9 mouse cellular contexts compared by ENCODE assay signal in genomic region chr14:27096779-27097178, GRCm38 (mm10). TPM values are rescaled to one million over a fixed set of nuclear protein-coding genes. Genes with fewer than 3 reads are reported as not detected.
DNase-seq lines count a peak whose midpoint lies in the region; TF ChIP-seq lines count a peak whose summit lies in the region.
"Had no signal": no experiment of that assay in that cellular context is flagged by ENCODE, and none has a peak within 500 bp of the region (broad histone marks: within the 10 kb centered on the region; RNA-seq: fewer than 3 reads in every experiment).

No protein-coding gene starts in this region.

- TF ChIP-seq POLR2A in spleen, adult 2 months (IDR thresholded peaks at IDR 0.05; ENCODE audit: low read depth, low read length) = no peak

- H3K27me3 ChIP-seq in spleen, adult 2 months (ENCODE audit: control insufficient read depth, insufficient read depth, low read length) = no peaks in the 10 kb centered on the region
- H3K27me3 ChIP-seq: neural tube, embryonic 12.5 days had no signal

- WGBS in spleen, adult 2 months = 13% methylated on average over 3 of the region's 3 CpGs

- no peaks in the 10 kb centered on the region for H3K4me1 ChIP-seq in spleen, adult 2 months (ENCODE audit: control insufficient read depth, insufficient read depth, insufficient read length)

- TF ChIP-seq CTCF in spleen, adult 2 months (IDR thresholded peaks at IDR 0.05; ENCODE audit: extremely low read depth, insufficient read depth, insufficient read length, insufficient replicate concordance) = peak; percentile 20; the same call in 1 of the 2 replicates

- no peaks in the 10 kb centered on the region for H3K36me3 ChIP-seq in spleen, adult 2 months (ENCODE audit: control insufficient read depth, insufficient read depth, low read length)

- peak; percentile 18 to 33 for DNase-seq in spleen, adult 2 months (ENCODE audit: low read depth in 1 of 2, low spot score in 2 of 2)
- DNase-seq in spleen, adult 12 weeks (ENCODE audit: low spot score) = no peak
- DNase-seq in c-Kit-positive CD71-positive TER-119-positive erythroid progenitor cells, embryonic 14.5 days (ENCODE audit: low spot score) = peak; percentile 20
- DNase-seq in frontal cortex, adult 2 months (ENCODE audit: extremely low spot score in 1 of 2, low spot score in 1 of 2) = peak; percentile 40 to 87
- peak; percentile 73 for DNase-seq in hindlimb bud, embryonic 11.5 days (ENCODE audit: extremely low spot score, low read depth, low spot score)
- peak; percentile 57 to 78 for DNase-seq in layer of hippocampus, postnatal 36 days
- peak; percentile 56 to 81 for DNase-seq in lung, postnatal 4 days
- DNase-seq in right cerebral cortex, postnatal 10 days (ENCODE audit: low spot score in 2 of 2) = peak; percentile 72 to 81

- H3K4me3 ChIP-seq in spleen, adult 2 months (ENCODE audit: extremely low read depth, insufficient read depth, insufficient read length) = no peak overlapping the region
- H3K4me3 ChIP-seq: neural tube, embryonic 12.5 days had no signal

- H3K27ac ChIP-seq in spleen, adult 2 months (ENCODE audit: insufficient read depth, low read length) = no peak overlapping the region
- H3K27ac ChIP-seq: neural tube, embryonic 12.5 days had no signal

RNA-seq across cellular contexts. Expression of gene Arhgef3, which starts 17.9 kb away (rescaled TPM):
- polyA plus RNA-seq in spleen, adult 2 months (2012; rRNA removed) = 21.1 and 23.7 TPM in 2 replicates
- polyA plus RNA-seq in frontal cortex, adult 2 months (2012; rRNA removed) = 38.6 and 40.2 TPM in 2 replicates
- 10 to 100 TPM; 76.8 to 85.8 TPM for total RNA-seq in layer of hippocampus, postnatal 36 days (2021)

RNA-seq across cellular contexts. Expression of gene Il17rd, which starts 58.0 kb away (rescaled TPM):
- polyA plus RNA-seq in spleen, adult 2 months (2012; rRNA removed) = 0.99 and 1.0 TPM in 2 replicates
- 2.0 and 2.5 TPM in 2 replicates for polyA plus RNA-seq in frontal cortex, adult 2 months (2012; rRNA removed)
- 1 to 10 TPM; 3.3 to 3.7 TPM for total RNA-seq in layer of hippocampus, postnatal 36 days (2021)
